Mouse (Mus musculus) lung, embryonic 15.5 days (tissue): ENCODE data around the gene Rfx3. TPM values are rescaled to one million over a fixed set of nuclear protein-coding genes. Genes with fewer than 3 reads are reported as not detected.

Source experiments
- ATAC-seq: fragments of 200-750 bp; cut with Nextera tagmentation; 2 replicates; pipeline ENCODE4 v1.8.0; 2017; ENCODE audit warnings: moderate number of reproducible peaks, borderline replicate concordance; ENCODE audit not compliant: low FRiP score, low TSS enrichment; ENCODE audit errors: extremely low read depth
- H3K27ac ChIP-seq: fragments of 300-500 bp; sonication (generic); 2 replicates; pipeline ENCODE4 v1.5.1; 2015; ENCODE audit warnings: moderate library complexity, mild to moderate bottlenecking, inconsistent platforms
- H3K27me3 ChIP-seq: fragments of 300-500 bp; sonication (generic); 2 replicates; pipeline ENCODE4 v1.6.1; 2015; ENCODE audit warnings: inconsistent platforms
- H3K36me3 ChIP-seq: fragments of 300-500 bp; sonication (generic); 2 replicates; pipeline ENCODE4 v1.6.1; 2015; ENCODE audit warnings: inconsistent platforms
- H3K4me1 ChIP-seq: fragments of 300-500 bp; sonication (generic); 2 replicates; pipeline ENCODE4 v1.6.1; 2015; ENCODE audit warnings: inconsistent platforms
- H3K4me2 ChIP-seq: fragments of 300-500 bp; sonication (generic); 2 replicates; pipeline ENCODE4 v1.6.1; 2015; ENCODE audit warnings: inconsistent platforms, mild to moderate bottlenecking, moderate library complexity
- H3K4me3 ChIP-seq: fragments of 300-500 bp; sonication (generic); 2 replicates; pipeline ENCODE4 v1.5.1; 2015; ENCODE audit warnings: mild to moderate bottlenecking, inconsistent platforms
- H3K9ac ChIP-seq: fragments of 300-500 bp; sonication (generic); 2 replicates; pipeline ENCODE4 v1.6.1; 2015; ENCODE audit warnings: inconsistent platforms
- H3K9me3 ChIP-seq: fragments of 300-500 bp; sonication (generic); 2 replicates; pipeline ENCODE4 v1.6.1; 2016; ENCODE audit warnings: inconsistent platforms
- whole genome bisulfite sequencing: fragments of 180-500 bp; shearing (Covaris S2); methylation state at CpG from one replicate; pipeline ENCODE4 v1.1.7; 2015; 5-methylcytosine and 5-hydroxymethylcytosine counted together
- polyA plus RNA-seq: library from polyadenylated mRNA; unstranded; fragments of >200 nt; fragmentation: Nextera tagmentation; extraction: Ambion mirVana; gene quantifications from 2 replicates; pipeline ENCODE4 v1.2.1, GENCODE M21; 2015

Rfx3 gene
- polyA plus RNA-seq, 1 experiment from 2014 or later, result 12.9 TPM

GRCm38 (mm10) chr19:28002708-28003107, 8.3 kb downstream of the Rfx3 start:
- Histone ChIP-seq H3K36me3 (no peaks in the 10 kb centered on the region), H3K27ac (no peak overlapping the region), H3K9ac (no peak overlapping the region), H3K4me2 (no peak overlapping the region), H3K4me3 (no peak overlapping the region), H3K4me1 (peaks cover 7% of the 10 kb centered on the region), H3K27me3 (no peaks in the 10 kb centered on the region), H3K9me3 (no peaks in the 10 kb centered on the region)
- no peak for ATAC-seq
- WGBS, result 54% methylated on average over 3 of the region's 3 CpGs

- Histone ChIP-seq H3K4me1 (no peaks in the 10 kb centered on the region), H3K27ac (no peak overlapping the region), H3K4me3 (no peak overlapping the region), H3K4me2 (no peak overlapping the region), H3K27me3 (no peaks in the 10 kb centered on the region), H3K36me3 (no peaks in the 10 kb centered on the region), H3K9ac (no peak overlapping the region), H3K9me3 (no peaks in the 10 kb centered on the region)
- 84% methylated on average over 7 of the region's 7 CpGs for WGBS
- ATAC-seq, result no peak
These were observed 18.2 kb downstream of the Rfx3 start for GRCm38 (mm10) chr19:27992800-27993199.

- no peak overlapping the region for H3K27ac ChIP-seq
- H3K9me3 ChIP-seq, result no peaks in the 10 kb centered on the region
These were observed 22.2 kb downstream of the Rfx3 start for GRCm38 (mm10) chr19:27988746-27989145.

GRCm38 (mm10) chr19:27967590-27967989, 43.4 kb downstream of the Rfx3 start:
- no peak for ATAC-seq
- 86% methylated on average over 3 of the region's 3 CpGs for WGBS
- no peaks in the 10 kb centered on the region for H3K4me1 ChIP-seq
- H3K4me2 ChIP-seq, result no peak overlapping the region
- H3K36me3 ChIP-seq, result no peaks in the 10 kb centered on the region
- no peaks in the 10 kb centered on the region for H3K9me3 ChIP-seq
- H3K27ac ChIP-seq, result no peak overlapping the region
- no peak overlapping the region for H3K9ac ChIP-seq
- no peaks in the 10 kb centered on the region for H3K27me3 ChIP-seq
- H3K4me3 ChIP-seq, result no peak overlapping the region

More at GRCm38 (mm10) chr19:27988746-27989145, 22.2 kb downstream of the Rfx3 start:
- ATAC-seq, result no peak
- Histone ChIP-seq H3K4me3 (no peak overlapping the region), H3K36me3 (no peaks in the 10 kb centered on the region), H3K4me2 (no peak overlapping the region), H3K27me3 (no peaks in the 10 kb centered on the region), H3K9ac (no peak overlapping the region), H3K4me1 (0 out of 2 replicates have a peak, but pooled peaks cover 6% of the 10 kb centered on the region)
- WGBS, result 57% methylated on average over 3 of the region's 3 CpGs

- Histone ChIP-seq H3K4me2 (no peak overlapping the region), H3K4me3 (no peak overlapping the region), H3K27ac (no peak overlapping the region), H3K36me3 (no peaks in the 10 kb centered on the region), H3K9ac (no peak overlapping the region), H3K9me3 (no peaks in the 10 kb centered on the region), H3K27me3 (no peaks in the 10 kb centered on the region), H3K4me1 (no peaks in the 10 kb centered on the region)
- WGBS, result 86% methylated on average over 3 of the region's 3 CpGs
- no peak for ATAC-seq
These were observed 49.7 kb downstream of the Rfx3 start for GRCm38 (mm10) chr19:27961271-27961670.

- Histone ChIP-seq H3K4me3 (no peak overlapping the region), H3K36me3 (no peaks in the 10 kb centered on the region; the same call in 1 of the 2 replicates), H3K9ac (no peak overlapping the region), H3K4me2 (no peak overlapping the region), H3K9me3 (no peaks in the 10 kb centered on the region), H3K27me3 (no peaks in the 10 kb centered on the region), H3K4me1 (no peaks in the 10 kb centered on the region), H3K27ac (no peak overlapping the region)
- 59% methylated on average over 3 of the region's 3 CpGs for WGBS
- no peak for ATAC-seq
These were observed 75.5 kb downstream of the Rfx3 start for GRCm38 (mm10) chr19:27935453-27935852.

GRCm38 (mm10) chr19:27931136-27931535, 79.8 kb downstream of the Rfx3 start:
- Histone ChIP-seq H3K36me3 (no peaks in the 10 kb centered on the region; the same call in 1 of the 2 replicates), H3K4me3 (no peak overlapping the region), H3K4me2 (no peak overlapping the region), H3K27me3 (no peaks in the 10 kb centered on the region), H3K9me3 (no peaks in the 10 kb centered on the region), H3K9ac (no peak overlapping the region), H3K27ac (no peak overlapping the region), H3K4me1 (no peaks in the 10 kb centered on the region)
- no peak for ATAC-seq
- 96% methylated on average over 2 of the region's 2 CpGs for WGBS

GRCm38 (mm10) chr19:27926378-27926777, 84.6 kb downstream of the Rfx3 start:
- Histone ChIP-seq H3K36me3 (no peaks in the 10 kb centered on the region), H3K9ac (no peak overlapping the region), H3K27ac (no peak overlapping the region), H3K27me3 (no peaks in the 10 kb centered on the region), H3K4me3 (no peak overlapping the region), H3K4me1 (no peaks in the 10 kb centered on the region), H3K4me2 (no peak overlapping the region), H3K9me3 (no peaks in the 10 kb centered on the region)
- no peak for ATAC-seq
- WGBS, result 76% methylated on average over 3 of the region's 3 CpGs

- H3K27me3 ChIP-seq, result no peaks in the 10 kb centered on the region
- no peak overlapping the region for H3K27ac ChIP-seq
- 63% methylated on average over 2 of the region's 2 CpGs for WGBS
- ATAC-seq, result no peak
- no peak overlapping the region for H3K4me3 ChIP-seq
- H3K4me1 ChIP-seq, result no peaks in the 10 kb centered on the region
- no peaks in the 10 kb centered on the region for H3K36me3 ChIP-seq
- H3K4me2 ChIP-seq, result no peak overlapping the region
- no peak overlapping the region for H3K9ac ChIP-seq
- no peaks in the 10 kb centered on the region for H3K9me3 ChIP-seq
These were observed 91.9 kb downstream of the Rfx3 start for GRCm38 (mm10) chr19:27919040-27919439.

GRCm38 (mm10) chr19:27916446-27916845, 94.5 kb downstream of the Rfx3 start:
- no peak overlapping the region for H3K4me3 ChIP-seq
- no peak for ATAC-seq
- no peaks in the 10 kb centered on the region for H3K36me3 ChIP-seq
- no peaks in the 10 kb centered on the region for H3K27me3 ChIP-seq
- H3K4me2 ChIP-seq, result no peak overlapping the region
- 45% methylated on average over 2 of the region's 2 CpGs for WGBS
- no peaks in the 10 kb centered on the region for H3K9me3 ChIP-seq
- H3K27ac ChIP-seq, result no peak overlapping the region
- H3K9ac ChIP-seq, result no peak overlapping the region
- H3K4me1 ChIP-seq, result no peaks in the 10 kb centered on the region

- no peak overlapping the region for H3K4me2 ChIP-seq
- H3K9me3 ChIP-seq, result no peaks in the 10 kb centered on the region
- no peaks in the 10 kb centered on the region for H3K36me3 ChIP-seq
- H3K4me3 ChIP-seq, result no peak overlapping the region
- no peak for ATAC-seq
- no peak overlapping the region for H3K9ac ChIP-seq
- H3K27me3 ChIP-seq, result no peaks in the 10 kb centered on the region
- 40% methylated on average over 5 of the region's 5 CpGs for WGBS
- H3K27ac ChIP-seq, result no peak overlapping the region
- H3K4me1 ChIP-seq, result no peaks in the 10 kb centered on the region
These were observed 104.0 kb downstream of the Rfx3 start for GRCm38 (mm10) chr19:27906976-27907375.

GRCm38 (mm10) chr19:27905976-27906375, 105.0 kb downstream of the Rfx3 start:
- 89% methylated on average over 9 of the region's 9 CpGs for WGBS
- Histone ChIP-seq H3K36me3 (no peaks in the 10 kb centered on the region), H3K4me2 (no peak overlapping the region), H3K9me3 (no peaks in the 10 kb centered on the region), H3K4me1 (no peaks in the 10 kb centered on the region), H3K27me3 (no peaks in the 10 kb centered on the region), H3K27ac (no peak overlapping the region), H3K4me3 (no peak overlapping the region), H3K9ac (no peak overlapping the region)
- no peak for ATAC-seq

- WGBS, result 82% methylated on average over 1 of the region's 1 CpGs
- Histone ChIP-seq H3K9ac (no peak overlapping the region), H3K4me3 (no peak overlapping the region), H3K27me3 (no peaks in the 10 kb centered on the region), H3K4me1 (no peaks in the 10 kb centered on the region), H3K9me3 (no peaks in the 10 kb centered on the region), H3K27ac (no peak overlapping the region), H3K4me2 (no peak overlapping the region), H3K36me3 (no peaks in the 10 kb centered on the region)
- ATAC-seq, result no peak
These were observed 105.8 kb downstream of the Rfx3 start for GRCm38 (mm10) chr19:27905172-27905571.
